Mouse (Mus musculus) duodenum, adult 2 months (tissue): Measurements from ENCODE around the gene Tipin. TPM values are rescaled to one million over a fixed set of nuclear protein-coding genes. Genes with fewer than 3 reads are reported as not detected.

Experiments
- polyA plus RNA-seq: library from polyadenylated mRNA; depleted of rRNA; stranded (reverse); fragments of >200 nt; gene quantifications from 2 replicates; pipeline ENCODE4 v1.2.3, GENCODE M21; 2012; ENCODE audit warnings: low replicate concordance; rRNA removed

Gene Tipin
- 0.49 and 0.52 TPM in 2 replicates for polyA plus RNA-seq

DNA sequence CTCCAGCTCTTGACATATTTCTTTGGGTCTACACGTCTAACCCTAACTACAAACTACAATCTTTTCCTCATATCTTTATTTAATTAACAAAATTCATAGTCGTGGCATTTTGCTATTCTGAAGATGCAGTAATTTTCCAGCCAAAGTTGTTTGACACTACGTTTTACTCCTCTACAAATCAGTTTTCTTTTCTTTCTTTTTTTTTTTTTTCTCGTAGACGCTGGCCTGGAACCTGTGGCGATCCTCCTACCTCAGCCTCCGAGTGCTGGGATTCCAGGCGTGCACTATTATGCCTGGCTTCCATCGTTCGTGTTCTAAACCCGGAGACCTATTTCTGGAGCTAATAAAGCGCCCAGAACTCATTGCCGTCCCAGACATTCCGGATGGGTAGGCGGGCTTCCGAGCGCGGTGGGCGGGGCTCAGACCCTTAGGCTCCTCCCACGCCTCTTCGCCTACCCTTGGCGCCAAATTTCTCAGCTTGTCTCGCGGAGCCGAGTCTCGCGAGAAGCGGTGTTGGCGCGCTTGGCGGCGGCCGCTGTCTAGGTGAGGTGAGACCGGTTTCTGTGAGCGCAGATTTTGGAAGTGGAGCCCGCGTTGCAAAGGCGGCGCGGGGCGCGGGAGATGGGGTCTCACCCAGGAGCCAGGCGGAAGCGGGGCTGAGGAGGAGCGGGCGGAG is at the start of gene Tipin:
Tipin (plus strand) TSS at position 477 of the 676 bp plus-strand sequence.

GRCm38 (mm10) chr9:64234768-64235435 is 46.5 kb upstream of the Tipin start, which contains the start of gene Uchl4:
Uchl4 (plus strand) TSS chr9:64235201.

GRCm38 (mm10) chr9:64253021-64253904 is 28.1 kb upstream of the Tipin start, which contains the start of gene Map2k1:
Map2k1 (minus strand) TSS chr9:64253631.

DNA sequence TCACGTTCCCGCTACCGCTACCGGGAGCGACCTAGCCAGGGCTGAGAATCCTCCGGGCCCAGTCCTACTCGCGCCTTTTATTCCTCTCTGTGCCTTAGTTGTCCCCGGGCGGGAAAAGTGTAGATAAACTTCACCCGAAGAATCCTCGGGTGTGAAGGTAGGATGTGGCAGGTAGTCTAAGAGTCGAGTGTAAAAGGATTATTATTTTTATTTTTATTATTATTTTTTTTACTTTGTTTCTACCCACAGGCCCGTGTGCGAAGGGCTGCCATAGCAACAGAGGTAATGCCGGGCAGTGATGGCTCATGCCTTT is 59.8 kb downstream of the Tipin start, which contains the start of gene Dis3l:
Dis3l (minus strand) TSS at position 35 of the 313 bp plus-strand sequence.

Other genes with a start within 250 kb of the Tipin start
- gene Lctl, start 164.4 kb upstream of the Tipin start, polyA plus RNA-seq = 0.42 and 0.43 TPM in 2 replicates
- gene Zwilch, start 108.5 kb upstream of the Tipin start, polyA plus RNA-seq = 0.36 and 1.0 TPM in 2 replicates
- gene Rpl4, start 108.2 kb upstream of the Tipin start, polyA plus RNA-seq = 84.7 and 125 TPM in 2 replicates
- gene Snapc5, start 102.3 kb upstream of the Tipin start, polyA plus RNA-seq = 2.4 and 3.4 TPM in 2 replicates
- not detected in 2 replicates for gene Uchl4, start 46.4 kb upstream of the Tipin start, polyA plus RNA-seq
- gene Map2k1, start 27.9 kb upstream of the Tipin start, polyA plus RNA-seq = 30.8 and 48.7 TPM in 2 replicates
- gene Dis3l, start 59.7 kb downstream of the Tipin start, polyA plus RNA-seq = 8.5 and 9.1 TPM in 2 replicates
- 0.05 and 1.2 TPM in 2 replicates for gene Megf11, start 104.0 kb downstream of the Tipin start, polyA plus RNA-seq